Mouse (Mus musculus) limb, embryonic 13.5 days (tissue): ENCODE results near the gene Bbs4. TPM values are rescaled to one million over a fixed set of nuclear protein-coding genes. Genes with fewer than 3 reads are reported as not detected.
A peak's percentile ranks its signal among the peaks of the same experiment; 100 is the strongest.
"Not testable (repeated sequence)": the region's sequence is repeated elsewhere in the genome, so short reads cannot be mapped to it uniquely, and the experiment has no call there.

Source experiments
- ATAC-seq: fragments of 200-750 bp; cut with Nextera tagmentation; 2 replicates; pipeline ENCODE4 v1.8.0; 2017; ENCODE audit warnings: low read depth, moderate number of reproducible peaks, moderate TSS enrichment; ENCODE audit not compliant: low FRiP score
- H3K27ac ChIP-seq: fragments of 300-500 bp; sonication (generic); 2 replicates; pipeline ENCODE4 v1.5.1; 2015; ENCODE audit warnings: inconsistent platforms, mild to moderate bottlenecking, moderate library complexity
- H3K27me3 ChIP-seq: fragments of 300-500 bp; sonication (generic); 2 replicates; pipeline ENCODE4 v1.6.1; 2015; ENCODE audit warnings: mild to moderate bottlenecking, inconsistent platforms
- H3K36me3 ChIP-seq: fragments of 300-500 bp; sonication (generic); 2 replicates; pipeline ENCODE4 v1.6.1; 2015; ENCODE audit warnings: inconsistent platforms, mild to moderate bottlenecking, moderate library complexity
- H3K4me1 ChIP-seq: fragments of 300-500 bp; sonication (generic); 2 replicates; pipeline ENCODE4 v1.6.1; 2015; ENCODE audit warnings: inconsistent platforms
- H3K4me2 ChIP-seq: fragments of 300-500 bp; sonication (generic); replicated peaks from 2 replicates; pipeline ENCODE4 v1.6.1; 2015; ENCODE audit warnings: inconsistent platforms, mild to moderate bottlenecking, moderate library complexity
- H3K4me3 ChIP-seq: fragments of 300-500 bp; sonication (generic); 2 replicates; pipeline ENCODE4 v1.5.1; 2015; ENCODE audit warnings: moderate library complexity, mild to moderate bottlenecking, inconsistent platforms
- H3K9ac ChIP-seq: fragments of 300-500 bp; sonication (generic); 2 replicates; pipeline ENCODE4 v1.6.1; 2015; ENCODE audit warnings: mild to moderate bottlenecking, inconsistent platforms
- H3K9me3 ChIP-seq: fragments of 300-500 bp; sonication (generic); 2 replicates; pipeline ENCODE4 v1.6.1; 2016; ENCODE audit warnings: inconsistent platforms
- WGBS: fragments of 180-500 bp; shearing (Covaris S2); methylation state at CpG from one replicate; pipeline ENCODE4 v1.1.7; 2015; 5-methylcytosine and 5-hydroxymethylcytosine counted together
- polyA plus RNA-seq: library from polyadenylated mRNA; unstranded; fragments of >200 nt; fragmentation: Nextera tagmentation; extraction: Ambion mirVana; gene quantifications from 2 replicates; pipeline ENCODE4 v1.2.1, GENCODE M21; 2015

Bbs4 gene
- 18.2 and 21.9 TPM in 2 replicates for polyA plus RNA-seq

DNA sequence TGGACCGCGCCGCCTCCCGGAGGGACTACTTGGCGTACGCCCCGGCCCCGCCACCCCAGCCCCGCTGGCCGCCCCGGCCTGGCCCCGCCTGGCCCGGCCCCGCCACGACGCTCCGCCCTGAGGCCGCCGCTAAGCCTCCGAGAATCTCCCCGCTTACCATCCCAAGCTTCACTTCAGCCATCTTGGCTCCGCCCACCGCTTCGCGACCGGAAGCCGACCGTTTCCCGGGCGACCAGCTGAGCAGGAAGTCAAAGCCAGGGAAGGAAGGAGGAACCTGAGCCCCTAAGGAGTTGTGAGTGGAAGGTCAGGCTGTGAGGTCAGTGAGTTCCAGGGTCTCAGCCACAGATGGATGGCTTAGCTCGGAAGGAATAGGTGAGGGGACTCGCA is at the start of gene Bbs4:
TSS of gene Bbs4 (minus strand) at position 256 of the 387 bp plus-strand sequence.
- ATAC-seq: peak; percentile 91
- Histone ChIP-seq H3K36me3 (no peaks in the 10 kb centered on the region), H3K4me2 (peak within 1 kb of the TSS; percentile 70), H3K27me3 (no peaks in the 10 kb centered on the region), H3K9me3 (no peaks in the 10 kb centered on the region), H3K9ac (peak within 1 kb of the TSS; percentile 81), H3K27ac (peak within 1 kb of the TSS; percentile 82), H3K4me1 (peaks cover 8% of the 10 kb centered on the region), H3K4me3 (peak within 1 kb of the TSS; percentile 73)
- under 1% methylated on average over 29 of the region's 32 CpGs for WGBS

DNA sequence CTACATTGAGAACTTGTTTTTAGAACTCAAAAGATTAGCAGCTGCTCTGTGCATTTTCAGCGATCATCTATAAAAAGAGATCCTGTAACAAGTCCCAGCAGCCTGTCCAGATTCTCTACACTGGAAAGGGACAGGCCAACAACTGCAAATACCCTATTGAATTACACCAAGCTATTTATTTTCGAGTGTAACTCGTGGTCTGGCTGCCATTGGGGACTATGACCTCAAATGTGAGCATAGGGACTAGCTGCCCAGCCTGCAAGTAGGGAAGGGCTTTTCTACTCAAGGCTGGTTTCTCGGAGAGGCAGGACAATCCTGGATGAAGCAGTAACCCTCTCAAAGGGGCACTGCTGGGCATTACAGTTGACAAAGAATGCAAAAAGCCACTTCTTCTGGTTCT is 35.8 kb upstream of the Bbs4 start:
- WGBS: 76% methylated on average over 4 of the region's 4 CpGs
- H3K9ac ChIP-seq: no peak overlapping the region
- H3K27ac ChIP-seq: no peak overlapping the region
- no peak overlapping the region for H3K4me2 ChIP-seq
- ATAC-seq: no peak
- H3K27me3 ChIP-seq: no peaks in the 10 kb centered on the region
- peaks cover 35% of the 10 kb centered on the region for H3K36me3 ChIP-seq
- H3K4me3 ChIP-seq: no peak overlapping the region
- H3K9me3 ChIP-seq: no peaks in the 10 kb centered on the region
- no peaks in the 10 kb centered on the region for H3K4me1 ChIP-seq

DNA sequence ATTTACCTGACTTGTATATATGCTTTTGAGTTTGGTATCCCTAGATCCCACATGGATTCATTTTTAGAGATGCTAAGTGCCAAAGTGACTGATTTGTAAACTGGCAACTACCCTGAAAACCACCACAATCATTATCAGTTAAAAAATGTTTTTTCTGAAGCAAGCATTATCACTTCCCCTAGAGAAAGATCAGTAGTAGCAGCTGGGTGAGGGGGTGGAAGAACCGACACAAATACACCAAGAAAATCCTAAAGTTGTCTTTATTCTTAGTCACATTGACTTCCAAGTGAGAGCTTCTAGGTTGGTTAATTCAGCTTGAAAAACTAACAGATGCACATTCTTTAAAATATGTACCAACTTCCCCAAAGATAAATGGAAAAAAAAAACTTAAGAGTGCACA is 35.0 kb upstream of the Bbs4 start:
- Histone ChIP-seq H3K9me3 (no peaks in the 10 kb centered on the region), H3K4me1 (no peaks in the 10 kb centered on the region), H3K4me3 (no peak overlapping the region), H3K36me3 (peaks cover 28% of the 10 kb centered on the region), H3K27me3 (no peaks in the 10 kb centered on the region), H3K9ac (no peak overlapping the region), H3K27ac (no peak overlapping the region), H3K4me2 (no peak overlapping the region)
- no peak for ATAC-seq
- whole genome bisulfite sequencing: 91% methylated on average over 1 of the region's 1 CpGs

DNA sequence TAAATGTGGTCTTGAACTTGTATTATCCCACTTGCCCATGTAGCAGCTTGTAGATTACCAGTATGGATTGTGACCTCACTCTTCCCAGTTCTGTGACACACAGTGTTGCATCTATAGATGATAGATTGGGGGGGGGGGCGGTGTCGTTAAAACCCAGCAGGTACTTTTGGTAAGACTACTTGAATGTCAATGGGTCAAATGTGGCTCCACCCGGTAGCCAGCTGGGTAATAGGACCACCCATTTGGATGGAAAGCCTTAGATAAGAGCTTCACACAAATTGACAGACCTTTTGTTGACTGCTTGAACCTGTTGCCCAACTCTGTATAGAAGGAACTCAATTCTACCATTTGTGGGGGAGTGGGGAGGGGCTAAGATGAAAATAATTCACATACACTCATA is 34.2 kb upstream of the Bbs4 start:
- Histone ChIP-seq H3K27ac (no peak overlapping the region), H3K27me3 (no peaks in the 10 kb centered on the region), H3K9me3 (no peaks in the 10 kb centered on the region), H3K36me3 (peaks cover 20% of the 10 kb centered on the region), H3K9ac (no peak overlapping the region), H3K4me3 (no peak overlapping the region), H3K4me1 (no peaks in the 10 kb centered on the region), H3K4me2 (no peak overlapping the region)
- ATAC-seq: no peak
- WGBS: 62% methylated on average over 3 of the region's 3 CpGs

DNA sequence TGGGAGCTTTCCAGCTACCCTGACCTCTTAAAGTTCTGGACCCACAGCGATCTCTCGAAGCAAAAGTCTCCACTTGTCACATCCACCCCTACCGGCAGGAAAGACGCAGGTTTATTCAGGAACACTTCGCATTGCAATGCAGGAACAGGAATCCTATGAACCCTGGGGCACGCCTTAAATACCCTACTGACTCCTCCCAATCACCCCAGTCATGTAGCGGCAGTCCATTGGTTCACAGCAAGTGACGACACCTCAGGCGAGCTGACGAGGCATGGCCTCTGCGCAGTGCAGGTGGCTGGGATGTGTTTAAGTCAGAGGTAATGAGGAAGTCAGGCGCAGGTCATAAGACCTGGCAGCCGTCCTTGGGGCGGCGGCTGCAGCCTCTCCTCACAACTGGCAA is 22.3 kb upstream of the Bbs4 start:
- H3K4me3 ChIP-seq: no peak overlapping the region
- no peaks in the 10 kb centered on the region for H3K27me3 ChIP-seq
- H3K9ac ChIP-seq: no peak overlapping the region
- no peak overlapping the region for H3K27ac ChIP-seq
- WGBS: 91% methylated on average over 15 of the region's 15 CpGs
- no peaks in the 10 kb centered on the region for H3K4me1 ChIP-seq
- no peak for ATAC-seq
- no peak overlapping the region for H3K4me2 ChIP-seq
- no peaks in the 10 kb centered on the region for H3K36me3 ChIP-seq
- H3K9me3 ChIP-seq: peaks cover 7% of the 10 kb centered on the region

- H3K27ac ChIP-seq: no peak overlapping the region
- H3K4me2 ChIP-seq: no peak overlapping the region
- no peak overlapping the region for H3K9ac ChIP-seq
- H3K36me3 ChIP-seq: no peaks in the 10 kb centered on the region
- H3K9me3 ChIP-seq: peaks cover 12% of the 10 kb centered on the region
- no peaks in the 10 kb centered on the region for H3K4me1 ChIP-seq
- ATAC-seq: no peak
- no peaks in the 10 kb centered on the region for H3K27me3 ChIP-seq
- WGBS: 90% methylated on average over 9 of the region's 9 CpGs
- no peak overlapping the region for H3K4me3 ChIP-seq
Observed at GRCm38 (mm10) chr9:59369646-59370045, 16.3 kb upstream of the Bbs4 start.

DNA sequence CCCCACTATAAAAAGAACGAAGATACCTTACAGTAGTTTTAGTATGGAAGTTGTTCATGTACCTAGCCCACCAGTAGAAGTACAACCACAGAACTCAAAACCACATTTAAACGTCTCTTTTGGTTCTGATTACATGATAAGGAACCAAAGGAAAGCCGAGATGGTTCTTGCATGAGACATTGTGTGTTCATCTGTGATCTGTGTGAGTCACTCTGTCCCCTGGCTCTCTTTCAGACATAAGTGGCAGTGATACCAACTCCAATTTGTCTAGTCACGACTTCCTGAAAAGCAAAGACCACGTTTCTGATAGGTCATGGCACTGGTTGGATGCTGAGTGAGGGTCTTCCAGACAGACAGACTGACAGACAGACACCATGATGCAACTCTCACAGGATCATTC is 15.9 kb upstream of the Bbs4 start:
- no peaks in the 10 kb centered on the region for H3K27me3 ChIP-seq
- no peak overlapping the region for H3K4me2 ChIP-seq
- H3K9ac ChIP-seq: no peak overlapping the region
- peaks cover 12% of the 10 kb centered on the region for H3K9me3 ChIP-seq
- H3K36me3 ChIP-seq: no peaks in the 10 kb centered on the region
- no peak overlapping the region for H3K4me3 ChIP-seq
- WGBS: 83% methylated on average over 5 of the region's 5 CpGs
- H3K27ac ChIP-seq: no peak overlapping the region
- H3K4me1 ChIP-seq: no peaks in the 10 kb centered on the region
- no peak for ATAC-seq

DNA sequence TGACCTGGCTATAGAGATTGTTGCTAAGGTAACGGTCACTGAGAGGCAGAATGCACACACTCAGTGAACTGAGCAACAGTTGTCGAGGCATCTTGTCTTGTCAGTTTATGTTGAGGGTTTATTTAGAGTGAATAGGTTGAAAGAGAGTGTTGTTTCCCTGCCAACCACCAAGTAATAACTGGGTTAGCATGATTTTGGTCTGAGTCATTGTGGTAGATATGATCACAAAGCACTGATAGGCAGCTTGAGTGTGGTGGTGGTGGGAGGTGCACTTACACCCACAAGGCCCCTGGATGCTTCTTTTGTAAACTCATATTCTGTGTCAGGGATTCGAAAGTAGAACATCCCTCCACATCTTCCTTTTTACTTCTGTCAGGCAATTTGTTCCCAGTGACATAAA is 7.2 kb upstream of the Bbs4 start:
- not testable (repeated sequence) for H3K4me2 ChIP-seq, H3K36me3 ChIP-seq, ATAC-seq, H3K4me3 ChIP-seq, H3K4me1 ChIP-seq, H3K27me3 ChIP-seq, H3K27ac ChIP-seq, H3K9ac ChIP-seq, H3K9me3 ChIP-seq
- WGBS: 93% methylated on average over 3 of the region's 3 CpGs

- H3K27ac ChIP-seq: not testable (repeated sequence)
Observed at GRCm38 (mm10) chr9:59358041-59358440, 4.7 kb upstream of the Bbs4 start.

GRCm38 (mm10) chr9:59352586-59353252 is 589 bp downstream of the Bbs4 start:
- H3K9me3 ChIP-seq: no peaks in the 10 kb centered on the region
- peak overlapping the region; percentile 82 for H3K27ac ChIP-seq
- no peak; the same call in none of the 2 replicates for ATAC-seq
- peak overlapping the region; percentile 70 for H3K4me2 ChIP-seq
- H3K36me3 ChIP-seq: no peaks in the 10 kb centered on the region
- H3K27me3 ChIP-seq: no peaks in the 10 kb centered on the region
- H3K4me3 ChIP-seq: peak overlapping the region; percentile 73
- WGBS: 9% methylated on average over 15 of the region's 15 CpGs
- peak overlapping the region; percentile 81 for H3K9ac ChIP-seq
- H3K4me1 ChIP-seq: peaks cover 8% of the 10 kb centered on the region

More at GRCm38 (mm10) chr9:59358041-59358440, 4.7 kb upstream of the Bbs4 start:
- H3K27me3 ChIP-seq, H3K4me2 ChIP-seq, H3K4me1 ChIP-seq, ATAC-seq, H3K9me3 ChIP-seq, H3K9ac ChIP-seq, H3K4me3 ChIP-seq, H3K36me3 ChIP-seq: not testable (repeated sequence)
- 56% methylated on average over 1 of the region's 1 CpGs for WGBS

DNA sequence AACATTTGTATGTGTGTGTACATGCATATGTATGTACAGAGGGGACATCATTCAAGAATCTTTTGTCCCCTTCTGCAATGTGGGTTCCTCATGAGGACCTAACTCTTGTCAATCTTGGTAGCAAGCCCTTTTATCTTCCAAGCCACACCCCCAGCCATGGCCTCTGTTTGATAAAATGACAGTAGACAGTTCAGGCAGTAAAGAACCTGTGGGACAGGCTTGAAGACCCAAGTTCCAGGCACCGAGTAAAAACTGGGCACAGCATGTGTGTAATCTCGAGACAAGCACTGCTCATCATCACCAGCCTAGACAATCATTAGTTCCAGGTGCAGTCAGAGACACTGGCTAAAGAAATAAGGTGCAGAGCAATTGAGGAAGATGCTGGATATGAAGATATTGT is 7.1 kb downstream of the Bbs4 start:
- Histone ChIP-seq H3K27ac (no peak overlapping the region), H3K27me3 (no peaks in the 10 kb centered on the region), H3K36me3 (peaks cover 26% of the 10 kb centered on the region), H3K4me2 (no peak overlapping the region), H3K4me1 (no peaks in the 10 kb centered on the region), H3K9me3 (peaks cover 4% of the 10 kb centered on the region), H3K4me3 (no peak overlapping the region), H3K9ac (no peak overlapping the region)
- WGBS: 60% methylated on average over 2 of the region's 2 CpGs
- ATAC-seq: no peak

DNA sequence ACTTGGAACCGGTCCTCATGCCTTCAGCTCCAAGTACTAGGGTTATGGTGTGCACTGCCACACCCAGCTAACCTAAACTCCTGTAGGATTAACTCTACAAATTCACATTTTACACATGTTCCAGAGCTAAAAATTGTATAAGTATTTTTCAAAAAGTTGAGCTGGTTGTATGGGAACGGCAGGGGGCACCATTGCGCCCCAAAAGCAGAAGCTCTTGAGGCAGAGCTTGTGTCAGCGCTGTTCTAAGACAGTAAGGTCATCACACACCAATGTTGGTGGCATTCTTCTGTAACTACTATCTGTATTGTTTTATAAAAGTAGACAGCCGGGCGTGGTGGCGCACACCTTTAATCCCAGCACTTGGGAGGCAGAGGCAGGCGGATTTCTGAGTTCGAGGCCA is 13.3 kb downstream of the Bbs4 start:
- H3K9me3 ChIP-seq: peaks cover 4% of the 10 kb centered on the region
- WGBS: 85% methylated on average over 9 of the region's 9 CpGs
- no peaks in the 10 kb centered on the region for H3K4me1 ChIP-seq
- H3K27me3 ChIP-seq: no peaks in the 10 kb centered on the region
- no peak for ATAC-seq
- H3K9ac ChIP-seq: no peak overlapping the region
- no peak overlapping the region for H3K4me2 ChIP-seq
- H3K36me3 ChIP-seq: peaks cover 41% of the 10 kb centered on the region
- H3K27ac ChIP-seq: no peak overlapping the region
- no peak overlapping the region for H3K4me3 ChIP-seq

- Histone ChIP-seq H3K27ac (no peak overlapping the region), H3K4me3 (no peak overlapping the region), H3K4me1 (no peaks in the 10 kb centered on the region), H3K4me2 (no peak overlapping the region), H3K36me3 (peaks cover 38% of the 10 kb centered on the region), H3K27me3 (no peaks in the 10 kb centered on the region), H3K9ac (no peak overlapping the region), H3K9me3 (peaks cover 4% of the 10 kb centered on the region)
- WGBS: 80% methylated on average over 5 of the region's 5 CpGs
- no peak for ATAC-seq
Observed at GRCm38 (mm10) chr9:59339107-59339506, 14.2 kb downstream of the Bbs4 start.
